Comparison of ENCODE assay signal across 7 mouse cellular contexts in genomic region chr16:32877343-32878156, GRCm38 (mm10). TPM values are rescaled to one million over a fixed set of nuclear protein-coding genes. Genes with fewer than 3 reads are reported as not detected.
DNase-seq lines count a peak whose midpoint lies in the region; ATAC-seq and TF ChIP-seq lines count a peak whose summit lies in the region.

Gene Fyttd1 (plus strand): TSS chr16:32877500.
Gene Rubcn (minus strand): TSS chr16:32877766.

- H3K9ac ChIP-seq in intestine, postnatal 0 days (ENCODE audit: low read depth, low read length): peak within 1 kb of the TSS; percentile 91
- H3K9ac ChIP-seq in midbrain, embryonic 13.5 days (replicated peaks): peak within 1 kb of the TSS; percentile 88

- no peaks in the 10 kb centered on the region for H3K9me3 ChIP-seq in intestine, postnatal 0 days (ENCODE audit: control insufficient read depth)
- no peaks in the 10 kb centered on the region for H3K9me3 ChIP-seq in limb, embryonic 10.5 days (replicated peaks)
- no peaks in the 10 kb centered on the region for H3K9me3 ChIP-seq in midbrain, embryonic 13.5 days

- H3K27me3 ChIP-seq in intestine, postnatal 0 days (replicated peaks; ENCODE audit: control insufficient read depth, insufficient read depth, low read length): no peaks in the 10 kb centered on the region
- H3K27me3 ChIP-seq in limb, embryonic 10.5 days (ENCODE audit: low read depth, poor library complexity, severe bottlenecking): no peaks in the 10 kb centered on the region
- H3K27me3 ChIP-seq in midbrain, embryonic 13.5 days: no peaks in the 10 kb centered on the region

- H3K4me3 ChIP-seq in intestine, postnatal 0 days (ENCODE audit: low read depth, low read length): peak within 1 kb of the TSS; percentile 90
- peak within 1 kb of the TSS; percentile 89 for H3K4me3 ChIP-seq in limb, embryonic 10.5 days
- H3K4me3 ChIP-seq in midbrain, embryonic 13.5 days (replicated peaks): peak within 1 kb of the TSS; percentile 92

- peak; percentile 74 for TF ChIP-seq CTCF in intestine, postnatal 0 days (IDR thresholded peaks at IDR 0.05; ENCODE audit: low read depth)

- peak within 1 kb of the TSS; percentile 90 for H3K4me2 ChIP-seq in intestine, postnatal 0 days (replicated peaks; ENCODE audit: low read depth)
- peak within 1 kb of the TSS; percentile 86 for H3K4me2 ChIP-seq in midbrain, embryonic 13.5 days (replicated peaks)

- under 1% methylated on average over 79 of the region's 83 CpGs for WGBS in intestine, postnatal 0 days
- WGBS in limb, embryonic 10.5 days: under 1% methylated on average over 83 of the region's 83 CpGs
- WGBS in midbrain, embryonic 13.5 days: under 1% methylated on average over 82 of the region's 83 CpGs

- ATAC-seq in intestine, postnatal 0 days: peak; percentile 95
- peak; percentile 99 for ATAC-seq in midbrain, embryonic 13.5 days

- 0 out of 2 replicates have a peak, but pooled peaks cover 6% of the 10 kb centered on the region for H3K4me1 ChIP-seq in intestine, postnatal 0 days (replicated peaks; ENCODE audit: control insufficient read depth, insufficient read depth, low read length)
- H3K4me1 ChIP-seq in limb, embryonic 10.5 days: peaks cover 14% of the 10 kb centered on the region
- peaks cover 15% of the 10 kb centered on the region for H3K4me1 ChIP-seq in midbrain, embryonic 13.5 days (replicated peaks)

- no peaks in the 10 kb centered on the region for H3K36me3 ChIP-seq in intestine, postnatal 0 days (ENCODE audit: control insufficient read depth, insufficient read depth)
- peaks cover 7% of the 10 kb centered on the region for H3K36me3 ChIP-seq in limb, embryonic 10.5 days
- no peaks in the 10 kb centered on the region for H3K36me3 ChIP-seq in midbrain, embryonic 13.5 days

- DNase-seq in adrenal gland, adult 8-10 months: peak; percentile 93
- DNase-seq in embryo, embryonic 9.5 days (ENCODE audit: extremely low spot score): peak; percentile 96
- DNase-seq in gonadal fat pad, adult 2 months (ENCODE audit: low read depth): peak; percentile 50
- peak; percentile 95 for DNase-seq in limb, embryonic 10.5 days (ENCODE audit: low spot score)
- DNase-seq in spleen, adult 12 weeks (ENCODE audit: low spot score): peak; percentile 89

- H3K27ac ChIP-seq in intestine, postnatal 0 days (ENCODE audit: low read depth, low read length): peak within 1 kb of the TSS; percentile 90
- H3K27ac ChIP-seq in limb, embryonic 10.5 days: peak within 1 kb of the TSS; percentile 90
- H3K27ac ChIP-seq in midbrain, embryonic 13.5 days: peak within 1 kb of the TSS; percentile 91

RNA-seq across cellular contexts. Expression of gene Fyttd1, which starts in this region (rescaled TPM):
- total RNA-seq in adrenal gland, adult 8-10 months (2022): 100 to 1,000 TPM in 3 of 4 experiments, 10 to 100 TPM in 1; 97.2 to 136 (median 120) TPM
- 17.1 and 18.7 TPM in 2 replicates for polyA plus RNA-seq in gonadal fat pad, adult 2 months (2012; rRNA removed)
- polyA plus RNA-seq in intestine, postnatal 0 days (2015; fragmentation: Nextera tagmentation; extraction: Ambion mirVana): 52.7 and 52.8 TPM in 2 replicates
- polyA plus RNA-seq in limb, embryonic 10.5 days (2016; fragmentation: Nextera tagmentation; extraction: Ambion mirVana): 91.6 and 94.8 TPM in 2 replicates
- 110 and 126 TPM in 2 replicates for polyA plus RNA-seq in midbrain, embryonic 13.5 days (2015; fragmentation: Nextera tagmentation; extraction: Ambion mirVana)

RNA-seq across cellular contexts. Expression of gene Rubcn, which starts in this region (rescaled TPM):
- 10 to 100 TPM; 31.0 to 60.3 (median 46.8) TPM for total RNA-seq in adrenal gland, adult 8-10 months (2022)
- polyA plus RNA-seq in gonadal fat pad, adult 2 months (2012; rRNA removed): 43.3 and 50.3 TPM in 2 replicates
- 8.3 and 8.6 TPM in 2 replicates for polyA plus RNA-seq in intestine, postnatal 0 days (2015; fragmentation: Nextera tagmentation; extraction: Ambion mirVana)
- 16.2 and 17.6 TPM in 2 replicates for polyA plus RNA-seq in limb, embryonic 10.5 days (2016; fragmentation: Nextera tagmentation; extraction: Ambion mirVana)
- 26.2 and 29.2 TPM in 2 replicates for polyA plus RNA-seq in midbrain, embryonic 13.5 days (2015; fragmentation: Nextera tagmentation; extraction: Ambion mirVana)

Comparison
In these comparisons a context has a peak if more than half of its experiments do, and no peak if none do; other contexts are left out.
1. Peak in every context shown above with its lines: DNase-seq, ATAC-seq, H3K4me3 ChIP-seq and H3K27ac ChIP-seq.